Mouse (Mus musculus) ES-CJ7 (cell line): ENCODE data around the gene Msi1.

Experiments
- DNase-seq: peaks from one replicate; pipeline ENCODE4 v3.0.0; 2011; ENCODE audit warnings: low read depth, low spot score

The Msi1 gene

GRCm38 (mm10) chr5:115469791-115470190 lies 40.4 kb downstream of the Msi1 start:
- DNase-seq, result no peak

GRCm38 (mm10) chr5:115470766-115471531 lies 41.5 kb downstream of the Msi1 start:
- DNase-seq, result peak; percentile 48

GRCm38 (mm10) chr5:115473191-115473590 lies 43.8 kb downstream of the Msi1 start:
- peak; percentile 31 for DNase-seq

DNA sequence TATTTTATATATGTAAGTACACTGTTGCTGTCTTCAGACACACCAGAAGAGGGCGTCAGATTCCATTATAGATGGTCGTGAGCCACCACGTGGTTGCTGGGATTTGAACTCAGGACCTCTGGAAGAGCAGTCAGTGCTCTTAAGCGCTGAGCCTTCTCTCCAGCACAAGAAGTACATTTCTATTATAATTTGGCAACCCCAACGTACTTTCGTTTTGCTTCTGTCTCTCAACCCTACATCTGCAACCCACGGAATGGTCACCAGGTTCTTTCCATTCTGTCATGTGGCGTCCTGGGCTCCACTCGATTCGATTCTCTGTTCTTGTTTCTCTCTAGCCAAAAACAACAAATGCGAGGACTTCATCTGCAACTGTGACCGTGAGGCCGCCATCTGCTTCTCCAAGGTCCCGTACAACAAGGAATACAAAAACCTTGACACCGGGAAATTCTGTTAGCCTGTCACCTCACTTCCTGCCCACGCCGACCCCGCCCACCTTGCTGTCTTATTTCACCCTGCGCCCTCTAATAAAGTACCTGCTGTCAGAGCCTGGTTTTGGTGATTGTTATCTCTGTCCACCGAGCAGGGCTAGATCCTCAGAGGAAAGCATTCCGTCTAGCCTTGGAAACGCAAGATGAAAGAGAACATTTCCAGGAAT lies 44.9 kb downstream of the Msi1 start:
- DNase-seq, result peak; percentile 41

DNA sequence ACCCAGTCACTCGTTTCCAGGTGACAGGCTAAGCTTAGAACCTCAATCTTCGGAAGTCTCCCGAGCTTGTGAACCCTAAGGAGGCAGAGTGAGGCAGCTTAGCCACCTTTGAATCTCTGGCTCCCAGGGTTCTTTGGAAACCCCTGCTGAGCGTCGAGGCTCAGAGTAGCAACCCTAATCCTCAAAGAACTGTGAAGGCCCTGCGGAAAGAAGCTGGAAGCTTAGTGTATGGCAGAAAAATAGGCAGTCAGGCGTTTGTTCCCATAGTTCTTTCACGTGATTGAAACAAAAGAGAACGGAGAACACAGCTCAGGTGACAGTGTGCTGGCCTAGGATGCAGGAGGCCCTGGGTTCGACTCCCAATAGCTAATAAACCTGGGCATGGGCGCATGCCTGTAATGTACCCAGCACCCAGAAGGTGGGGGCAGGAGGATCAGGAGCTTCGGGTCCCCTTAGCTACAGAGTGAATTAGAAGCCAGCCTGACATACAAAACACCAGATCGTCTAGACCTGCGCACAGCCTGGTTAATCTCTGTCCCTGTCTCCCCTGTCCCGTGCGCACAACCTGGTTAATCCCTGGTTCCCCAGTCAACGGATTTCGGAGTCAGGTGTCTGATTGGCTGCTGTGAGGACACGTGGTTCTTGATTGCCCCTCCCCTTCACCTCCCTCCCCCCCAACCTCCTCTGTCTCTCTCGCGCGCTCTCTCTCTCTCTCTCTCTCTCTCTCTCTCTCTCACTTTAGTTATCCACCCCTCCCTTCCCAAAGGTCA lies 46.1 kb downstream of the Msi1 start:
- DNase-seq, result peak; percentile 86

GRCm38 (mm10) chr5:115476107-115476727 lies 46.8 kb downstream of the Msi1 start:
- peak; percentile 93 for DNase-seq

- peak; percentile 84 for DNase-seq
Observed at GRCm38 (mm10) chr5:115479561-115479960, 50.2 kb downstream of the Msi1 start.

- peak; percentile 65 for DNase-seq
Observed at GRCm38 (mm10) chr5:115480101-115480500, 50.7 kb downstream of the Msi1 start.

GRCm38 (mm10) chr5:115482390-115483265 lies 53.2 kb downstream of the Msi1 start:
- peak; percentile 25 for DNase-seq

- peak; percentile 84 for DNase-seq
Observed at GRCm38 (mm10) chr5:115483385-115483784, 54.0 kb downstream of the Msi1 start.

- DNase-seq, result peak; percentile 99
Observed at GRCm38 (mm10) chr5:115483947-115484920, 54.8 kb downstream of the Msi1 start, which contains the start of gene Sirt4. Gene Sirt4 (minus strand): TSS chr5:115484725.

GRCm38 (mm10) chr5:115484996-115485395 lies 55.6 kb downstream of the Msi1 start:
- DNase-seq, result no peak

- DNase-seq, result no peak
Observed at GRCm38 (mm10) chr5:115485489-115486205, 56.2 kb downstream of the Msi1 start.

DNA sequence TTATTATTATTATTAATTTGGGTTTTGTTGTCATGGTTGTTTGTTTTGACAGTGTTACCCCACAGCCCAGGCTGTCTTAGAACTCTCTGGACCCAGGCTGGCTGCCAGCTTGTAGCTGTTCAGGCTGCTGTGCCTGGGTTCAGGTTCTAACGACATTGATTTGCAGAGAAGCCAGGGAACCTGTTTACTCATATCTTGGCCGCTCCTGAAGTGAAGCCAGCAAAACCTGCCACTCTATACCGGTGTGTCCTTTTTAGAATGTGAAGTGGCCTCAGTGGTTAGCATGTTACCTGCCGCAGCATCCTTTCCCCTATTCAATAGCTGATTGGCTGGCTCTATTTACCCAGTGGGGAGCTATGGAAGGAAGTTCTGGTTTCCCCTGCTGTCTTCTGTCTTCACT lies 57.3 kb downstream of the Msi1 start:
- DNase-seq, result no peak

DNA sequence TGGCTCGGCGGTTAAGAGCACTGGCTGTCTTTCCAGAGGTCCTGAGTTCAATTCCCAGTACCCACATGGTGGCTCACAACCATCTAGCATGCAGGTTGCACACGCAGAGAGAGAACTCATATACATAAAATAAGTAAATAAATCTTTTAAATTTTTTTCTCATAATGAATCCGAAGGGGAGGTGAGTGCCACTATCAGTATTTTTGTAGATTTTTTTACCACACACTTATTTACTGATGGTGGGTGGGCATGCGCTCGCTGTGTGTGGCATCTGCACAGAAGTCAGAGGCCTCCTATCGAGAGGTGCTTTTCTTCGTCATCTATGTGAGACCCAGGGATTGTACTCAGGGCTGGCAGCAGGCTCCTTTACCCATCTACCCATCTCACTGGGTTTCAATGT lies 58.0 kb downstream of the Msi1 start:
- DNase-seq, result no peak

DNA sequence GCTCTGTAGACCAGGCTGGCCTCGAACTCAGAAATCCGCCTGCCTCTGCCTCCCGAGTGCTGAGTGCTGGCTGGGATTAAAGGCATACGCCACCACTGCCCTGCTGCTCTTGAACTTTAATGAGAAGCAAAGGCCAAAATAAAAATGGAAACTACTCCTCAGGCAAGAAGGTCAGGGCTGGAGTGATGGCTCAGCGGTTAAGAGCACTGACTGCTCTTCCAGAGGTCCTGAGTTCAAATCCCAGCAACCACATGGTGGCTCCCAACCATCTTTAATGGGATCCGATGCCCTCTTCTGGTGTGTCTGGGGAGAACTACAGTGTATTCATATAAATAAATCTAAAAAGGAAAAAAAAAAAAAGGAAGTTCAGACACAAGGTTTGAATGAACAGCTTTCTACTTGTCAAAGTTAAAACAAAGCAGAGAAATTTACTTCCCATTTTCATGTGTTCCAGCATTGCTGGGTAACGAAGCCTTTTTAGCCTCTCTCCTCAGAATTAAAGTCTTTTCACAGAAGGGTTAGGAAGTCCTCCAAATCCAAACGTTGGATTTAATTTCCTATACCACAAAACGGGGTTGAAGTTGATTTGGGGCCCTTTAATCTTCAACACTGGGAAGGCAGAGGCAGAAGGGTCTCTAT lies 58.7 kb downstream of the Msi1 start:
- DNase-seq, result no peak

DNA sequence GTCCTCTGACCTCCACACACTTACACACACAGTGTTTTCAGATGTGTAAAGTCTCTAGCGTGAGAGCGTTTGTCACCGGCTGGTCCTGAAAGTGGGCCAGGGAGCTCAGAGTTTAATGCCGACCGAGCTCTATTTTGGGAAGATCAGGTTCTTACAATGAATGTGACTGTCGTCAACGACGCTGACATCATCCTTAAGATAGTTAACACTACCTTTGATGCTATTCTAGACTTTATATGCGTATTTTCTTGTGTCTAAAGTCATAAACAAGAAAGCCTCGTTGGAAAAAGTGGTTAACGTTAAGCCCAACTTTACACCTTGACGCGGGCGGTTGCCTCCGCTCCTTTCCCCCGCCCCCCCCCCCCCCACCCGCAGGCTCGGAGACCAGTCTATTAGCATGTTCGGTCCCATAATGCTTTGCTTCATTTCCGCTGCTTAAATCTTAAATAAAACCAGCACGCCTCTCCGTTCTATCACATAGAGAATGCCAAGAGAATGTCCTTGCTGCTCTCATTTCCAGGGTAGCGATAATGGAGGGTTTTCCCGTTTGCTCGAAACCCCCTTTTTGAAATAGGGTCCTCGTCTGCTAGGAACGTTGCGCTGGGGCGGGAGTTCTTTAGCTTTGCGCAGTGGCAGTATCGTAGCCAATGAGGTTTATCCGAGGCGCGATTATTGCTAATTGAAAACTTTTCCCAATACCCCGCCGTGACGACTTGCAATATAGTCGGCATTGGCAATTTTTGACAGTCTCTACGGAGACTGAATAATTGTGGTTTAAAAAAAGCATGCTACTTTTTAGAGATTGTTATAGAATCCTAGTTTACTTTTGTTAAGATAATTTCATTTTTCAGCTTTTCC lies 59.7 kb downstream of the Msi1 start:
- DNase-seq, result peak; percentile 86
